Mouse (Mus musculus) spleen, postnatal 14 days (tissue): ENCODE data around the gene Ptprm.

ENCODE experiments used
- DNase-seq, 2 experiments: peaks; one replicate each; pipeline ENCODE4 v3.0.0; 2021 to 2022; ENCODE audit warnings: low spot score in 2 of 2

Gene Ptprm

GRCm38 (mm10) chr17:67354451-67355011 is at the start of gene Ptprm:
Gene Ptprm (minus strand): TSS chr17:67354457.
- DNase-seq: peak; percentile 10 to 25

- DNase-seq: no peak
Measured at GRCm38 (mm10) chr17:67396205-67396604, 41.9 kb upstream of the Ptprm start.

GRCm38 (mm10) chr17:67390851-67391250 is 36.6 kb upstream of the Ptprm start:
- no peak for DNase-seq

- no peak for DNase-seq
Measured at GRCm38 (mm10) chr17:67388171-67388570, 33.9 kb upstream of the Ptprm start.

DNA sequence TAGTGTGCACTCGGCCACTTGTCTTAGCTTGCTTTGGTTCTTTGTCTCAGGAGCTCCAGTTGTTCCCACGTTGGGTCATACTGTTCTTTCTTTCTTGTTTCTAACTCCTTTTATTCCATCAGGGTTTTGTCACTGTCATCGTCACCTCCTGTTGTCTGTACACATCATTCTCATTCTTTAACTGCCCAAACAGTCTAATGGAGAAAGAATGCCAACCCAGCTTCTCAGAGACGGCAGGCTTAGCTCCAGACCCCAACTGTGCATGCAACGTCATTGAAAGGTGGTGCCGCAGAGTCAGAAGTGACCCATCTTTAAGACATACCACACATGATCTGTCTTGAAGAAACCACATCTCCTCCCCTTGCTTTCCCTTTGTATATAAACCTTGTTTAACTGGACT is 31.0 kb upstream of the Ptprm start:
- DNase-seq: no peak

GRCm38 (mm10) chr17:67383635-67384034 is 29.4 kb upstream of the Ptprm start:
- DNase-seq: no peak

GRCm38 (mm10) chr17:67381618-67382017 is 27.4 kb upstream of the Ptprm start:
- no peak for DNase-seq

DNA sequence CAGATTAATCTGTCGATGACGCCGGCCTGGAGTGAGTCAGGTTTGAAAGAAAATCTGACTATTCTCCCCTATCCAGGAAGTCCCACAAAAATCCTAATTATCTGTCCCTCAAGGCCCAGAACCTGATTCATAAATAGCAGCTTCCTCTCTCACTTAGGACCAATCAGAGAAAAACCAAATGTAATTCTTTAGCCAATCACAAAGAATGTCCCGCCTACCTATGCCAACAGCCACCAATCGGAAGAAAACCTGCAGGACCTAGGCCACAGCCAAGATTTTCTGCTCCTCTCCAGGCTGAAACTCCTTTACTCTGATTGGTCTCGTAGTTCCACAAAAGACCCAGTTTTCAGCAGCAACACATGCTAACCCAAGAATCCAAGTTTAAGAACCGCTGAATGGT is 13.6 kb upstream of the Ptprm start:
- no peak for DNase-seq

GRCm38 (mm10) chr17:67364491-67364890 is 10.2 kb upstream of the Ptprm start:
- DNase-seq: no peak

GRCm38 (mm10) chr17:67363377-67364070 is 9.3 kb upstream of the Ptprm start:
- no peak for DNase-seq

DNA sequence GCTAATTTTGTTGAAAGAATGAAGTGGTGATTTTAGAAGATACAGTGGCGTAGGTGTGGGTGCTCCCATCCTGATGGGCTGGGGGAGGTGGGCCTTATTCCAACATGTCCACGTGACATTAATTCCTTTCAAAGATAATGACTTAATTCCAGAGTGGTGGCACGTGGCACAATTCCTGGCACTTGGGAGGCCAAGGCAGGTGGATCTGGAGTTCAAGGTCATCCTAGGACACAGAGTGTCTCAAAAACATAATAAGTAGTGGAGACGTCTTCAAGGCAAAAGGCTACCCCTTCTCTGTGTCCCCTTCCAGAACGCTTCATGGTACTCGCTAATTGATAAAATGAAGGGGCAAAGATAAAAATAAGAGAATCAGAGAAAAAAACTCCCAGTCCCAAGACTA is 7.9 kb upstream of the Ptprm start:
- DNase-seq: no peak

- no peak for DNase-seq
Measured at GRCm38 (mm10) chr17:67360606-67361005, 6.3 kb upstream of the Ptprm start.

DNA sequence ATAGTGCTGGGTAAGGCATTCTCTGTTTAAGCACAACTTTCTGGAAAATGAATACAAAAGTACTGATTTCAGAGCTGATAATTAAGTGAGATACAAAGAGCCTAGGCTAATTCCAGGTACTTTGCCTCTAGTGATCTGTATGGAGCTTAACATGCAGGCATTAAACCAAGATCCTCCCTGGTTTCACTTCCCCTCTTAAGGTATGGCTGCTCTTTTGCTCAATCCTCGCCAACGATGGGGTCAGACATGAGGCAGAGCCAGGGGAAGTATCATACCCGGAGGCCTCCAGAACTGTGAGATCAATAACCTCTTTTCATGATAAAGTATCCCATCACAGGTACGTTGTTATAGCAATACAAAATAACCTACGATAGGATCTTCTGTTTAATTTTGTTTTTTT is 5.3 kb upstream of the Ptprm start:
- DNase-seq: no peak

DNA sequence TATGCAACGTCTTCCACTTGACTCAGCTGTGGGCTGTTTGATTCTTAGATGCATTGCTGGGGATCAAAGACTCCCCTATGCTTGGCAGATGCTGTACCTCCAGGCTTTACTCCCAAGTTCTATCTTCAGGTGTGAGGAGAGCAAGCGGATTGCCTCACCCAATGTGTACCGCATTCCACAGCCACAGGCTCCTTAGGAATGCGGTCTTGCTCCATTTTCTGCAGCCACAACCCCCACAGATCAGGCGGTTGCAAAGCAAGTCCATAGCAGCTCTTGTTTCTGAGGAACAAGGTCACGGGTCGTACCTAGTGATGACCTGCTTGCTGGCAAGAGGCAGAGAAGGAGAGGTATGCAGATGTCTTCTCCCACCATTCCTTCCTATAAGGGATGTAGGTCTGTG is 4.3 kb upstream of the Ptprm start:
- DNase-seq: no peak

DNA sequence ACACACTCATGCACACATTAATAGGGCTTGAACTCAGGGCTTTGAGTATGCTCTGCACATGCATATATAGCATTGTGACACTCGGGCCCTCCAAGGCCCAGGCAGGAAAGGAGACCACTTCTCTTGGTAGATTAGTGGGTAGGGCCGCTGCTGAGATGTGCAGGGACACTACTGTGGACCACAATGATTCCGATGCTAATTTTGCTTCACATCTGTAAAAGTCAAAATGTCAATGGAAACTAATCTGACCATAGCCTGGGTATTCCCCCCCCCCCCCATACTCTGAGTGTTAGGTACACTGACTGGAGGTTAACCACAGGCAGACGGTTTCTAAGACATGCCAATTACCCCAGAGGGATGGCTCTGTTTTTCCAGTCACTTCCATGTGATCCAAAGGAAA is 2.9 kb upstream of the Ptprm start:
- DNase-seq: no peak

DNA sequence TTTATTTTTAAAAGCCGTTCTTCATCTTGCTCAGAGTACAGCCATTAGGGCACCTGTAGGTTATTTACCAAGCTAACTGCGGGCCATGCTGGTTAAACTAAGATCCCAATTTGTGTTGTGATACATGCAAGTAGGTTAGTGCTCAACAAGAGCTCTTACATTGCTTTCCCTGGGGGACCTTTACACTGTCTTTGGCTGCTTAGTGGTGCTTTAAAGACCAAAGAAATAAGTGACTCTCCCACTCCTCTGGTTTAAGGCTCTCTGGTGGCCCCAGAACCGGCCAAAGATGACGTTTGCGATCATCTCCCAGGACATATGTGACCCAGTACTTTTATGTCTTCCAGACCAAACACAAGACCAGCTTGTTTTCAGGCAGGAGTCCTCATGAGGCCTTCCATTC is 994 bp upstream of the Ptprm start:
- no peak for DNase-seq

DNA sequence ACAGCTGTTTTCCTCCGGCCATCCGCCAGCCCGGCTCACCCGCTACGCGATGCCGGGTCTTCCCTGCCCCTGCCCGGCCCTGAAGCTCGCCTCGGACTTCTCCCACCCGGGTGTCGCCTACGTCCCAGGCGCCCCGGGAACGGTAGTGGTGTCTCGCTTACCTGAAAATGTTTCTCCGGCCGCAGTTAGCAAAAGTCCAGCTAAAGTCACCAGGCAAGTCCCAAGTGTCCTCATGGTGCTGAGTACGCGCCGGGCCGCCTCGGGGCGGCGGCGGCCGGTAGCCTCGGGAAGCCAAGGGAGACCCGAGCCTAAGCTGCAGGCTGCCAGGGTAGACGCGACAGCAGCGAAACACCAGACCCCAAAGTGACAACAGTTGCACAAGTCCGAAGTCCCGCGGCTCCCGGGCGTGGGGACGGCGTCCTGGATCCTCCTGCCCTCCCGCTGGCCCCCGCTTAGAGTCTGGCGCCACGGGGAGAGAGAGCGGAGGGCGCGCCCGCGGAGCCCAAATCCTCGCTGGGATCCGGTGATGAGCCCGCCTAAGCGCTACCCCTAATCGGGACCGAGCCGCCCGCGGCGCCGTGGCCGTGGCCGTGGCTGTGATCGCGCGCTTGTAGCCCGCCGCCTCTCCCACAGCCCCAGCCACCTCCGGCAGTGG is 334 bp downstream of the Ptprm start:
- no peak for DNase-seq

GRCm38 (mm10) chr17:67352956-67353795 is 1.1 kb downstream of the Ptprm start:
- no peak for DNase-seq

GRCm38 (mm10) chr17:67351423-67351822 is 2.8 kb downstream of the Ptprm start:
- DNase-seq: no peak

- DNase-seq: no peak
Measured at GRCm38 (mm10) chr17:67350536-67350935, 3.7 kb downstream of the Ptprm start.

DNA sequence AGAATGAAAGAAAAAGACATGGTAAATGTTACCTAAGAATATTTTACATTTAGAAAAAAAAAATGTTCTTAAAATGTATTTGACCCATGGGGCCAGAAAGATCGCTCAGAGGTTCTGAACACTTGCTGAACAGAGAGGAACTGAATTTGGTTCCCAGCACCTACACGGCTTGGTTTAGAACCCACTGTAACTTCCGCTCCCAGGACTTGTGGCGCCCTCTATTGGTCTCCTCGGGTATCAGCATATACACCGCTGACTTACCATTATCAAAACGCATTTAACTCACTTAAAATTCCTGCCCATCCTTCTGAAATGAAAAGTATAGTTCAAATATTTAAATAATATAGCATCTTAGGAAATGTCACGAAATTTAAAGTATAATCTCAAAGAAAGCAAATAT is 4.7 kb downstream of the Ptprm start:
- no peak for DNase-seq

DNA sequence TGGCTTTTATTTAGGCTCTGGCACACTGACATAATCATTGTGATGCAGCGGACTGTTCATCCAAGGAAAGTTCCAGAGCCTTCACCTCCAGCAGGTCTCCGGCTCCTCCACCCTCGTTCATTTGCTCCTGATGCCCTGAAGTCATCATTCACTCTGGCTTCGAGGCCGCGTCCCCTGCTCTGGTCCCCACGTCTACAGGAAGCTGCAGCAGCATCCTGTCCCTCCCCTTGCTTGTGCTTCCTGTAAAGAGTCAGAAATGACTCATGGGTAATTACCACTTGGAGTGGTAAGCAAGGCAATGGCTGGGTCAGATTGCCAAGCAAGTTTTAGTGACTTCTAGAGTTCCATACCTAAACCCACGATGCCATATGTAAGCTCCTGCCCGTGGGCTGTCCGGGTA is 7.3 kb downstream of the Ptprm start:
- DNase-seq: no peak
